ENCODE assay signal across 19 mouse cellular contexts in genomic region chr1:74643524-74643923, GRCm38 (mm10). TPM values are rescaled to one million over a fixed set of nuclear protein-coding genes. Genes with fewer than 3 reads are reported as not detected.
DNase-seq lines count a peak whose midpoint lies in the region; ATAC-seq and TF ChIP-seq lines count a peak whose summit lies in the region.
"Had no signal": no experiment of that assay in that cellular context is flagged by ENCODE, and none has a peak within 500 bp of the region (broad histone marks: within the 10 kb centered on the region; RNA-seq: fewer than 3 reads in every experiment).

No protein-coding gene starts in this region.

- 38% methylated on average over 2 of the region's 2 CpGs for WGBS in heart, embryonic 11.5 days (ENCODE audit: insufficient replicate concordance)
- WGBS in heart, embryonic 14.5 days = 36% methylated on average over 2 of the region's 2 CpGs
- WGBS in lung, embryonic 14.5 days = 33% methylated on average over 2 of the region's 2 CpGs

- H3K4me2 ChIP-seq in heart, embryonic 11.5 days = peak overlapping the region; percentile 37
- H3K4me2 ChIP-seq in heart, embryonic 14.5 days (ENCODE audit: low read length) = peak overlapping the region; percentile 2; the same call in 1 of the 2 replicates
- H3K4me2 ChIP-seq in lung, embryonic 14.5 days = no peak overlapping the region
- H3K4me2 ChIP-seq: forebrain, embryonic 13.5 days; hindbrain, embryonic 12.5 days; hindbrain, embryonic 15.5 days had no signal

- no peak overlapping the region for H3K27ac ChIP-seq in heart, embryonic 11.5 days (ENCODE audit: low read depth, low read length)
- H3K27ac ChIP-seq in heart, embryonic 14.5 days (replicated peaks in 1 of 2; ENCODE audit: control insufficient read depth in 1 of 2, insufficient read depth in 1 of 2, low read depth in 2 of 2, low read length in 2 of 2) = no peak overlapping the region
- no peak overlapping the region for H3K27ac ChIP-seq in lung, embryonic 14.5 days (ENCODE audit: low read depth)
- H3K27ac ChIP-seq: forebrain, embryonic 10.5 days; forebrain, embryonic 13.5 days; gastrocnemius, adult 2 months; hindbrain, embryonic 12.5 days; hindbrain, embryonic 15.5 days had no signal

- no peaks in the 10 kb centered on the region for H3K27me3 ChIP-seq in heart, embryonic 11.5 days (ENCODE audit: control insufficient read depth, insufficient read depth, low read length)
- H3K27me3 ChIP-seq in heart, embryonic 14.5 days (ENCODE audit: control insufficient read depth, insufficient read depth, low read length) = no peaks in the 10 kb centered on the region
- no peaks in the 10 kb centered on the region for H3K27me3 ChIP-seq in lung, embryonic 14.5 days (ENCODE audit: insufficient read depth, low read length)
- H3K27me3 ChIP-seq: forebrain, embryonic 13.5 days; hindbrain, embryonic 12.5 days; hindbrain, embryonic 15.5 days; Patski had no signal

- H3K9me3 ChIP-seq in heart, embryonic 11.5 days (replicated peaks; ENCODE audit: control insufficient read depth, low read length) = no peaks in the 10 kb centered on the region
- no peaks in the 10 kb centered on the region for H3K9me3 ChIP-seq in heart, embryonic 14.5 days (ENCODE audit: control insufficient read depth, low read length)
- no peaks in the 10 kb centered on the region for H3K9me3 ChIP-seq in lung, embryonic 14.5 days (ENCODE audit: low read depth, low read length)
- H3K9me3 ChIP-seq: forebrain, embryonic 10.5 days; forebrain, embryonic 13.5 days; hindbrain, embryonic 12.5 days; hindbrain, embryonic 15.5 days had no signal

- H3K4me3 ChIP-seq in heart, embryonic 11.5 days (ENCODE audit: low read depth, low read length) = no peak overlapping the region
- no peak overlapping the region for H3K4me3 ChIP-seq in heart, embryonic 14.5 days (ENCODE audit: control insufficient read depth in 1 of 2, insufficient read depth in 1 of 2, low read depth in 1 of 2, low read length in 2 of 2)
- no peak overlapping the region for H3K4me3 ChIP-seq in lung, embryonic 14.5 days (ENCODE audit: low read depth, low read length)
- H3K4me3 ChIP-seq: forebrain, embryonic 10.5 days; forebrain, embryonic 13.5 days; gastrocnemius, adult 2 months; hindbrain, embryonic 12.5 days; hindbrain, embryonic 15.5 days had no signal

- TF ChIP-seq CTCF in lung, embryonic 14.5 days (IDR thresholded peaks at IDR 0.05; ENCODE audit: low read depth) = no peak

- no peak overlapping the region for H3K9ac ChIP-seq in heart, embryonic 11.5 days (ENCODE audit: low read depth, low read length)
- H3K9ac ChIP-seq in heart, embryonic 14.5 days (ENCODE audit: low read length) = no peak overlapping the region
- no peak overlapping the region for H3K9ac ChIP-seq in lung, embryonic 14.5 days
- H3K9ac ChIP-seq: forebrain, embryonic 13.5 days; hindbrain, embryonic 12.5 days; hindbrain, embryonic 15.5 days had no signal

- DNase-seq in heart, postnatal 25 days (ENCODE audit: low spot score) = no peak
- DNase-seq in heart, postnatal 10 days = no peak
- DNase-seq in lung, embryonic 14.5 days = peak; percentile 3
- no peak for DNase-seq in lung, postnatal 36 days
- peak; percentile 14 for DNase-seq in Muller cell, postnatal 12 days (ENCODE audit: inconsistent ontology term)
- DNase-seq: cerebellum, adult 18-20 months; cerebellum, adult 9-10 months; cerebellum, postnatal 14 days; gastrocnemius, adult 2 months; gastrocnemius, postnatal 14 days had no signal

- no peaks in the 10 kb centered on the region for H3K4me1 ChIP-seq in heart, embryonic 11.5 days (ENCODE audit: control insufficient read depth, insufficient read depth, low read length)
- H3K4me1 ChIP-seq in heart, embryonic 14.5 days (ENCODE audit: control insufficient read depth in 2 of 2, insufficient read depth in 2 of 2, low read length in 2 of 2) = peaks cover 0 to 9% of the 10 kb centered on the region in 2 experiments; a peak in 1 of 4 replicates
- no peaks in the 10 kb centered on the region for H3K4me1 ChIP-seq in lung, embryonic 14.5 days (ENCODE audit: insufficient read depth)
- H3K4me1 ChIP-seq: forebrain, embryonic 13.5 days; hindbrain, embryonic 12.5 days; hindbrain, embryonic 15.5 days had no signal

- H3K36me3 ChIP-seq in heart, embryonic 11.5 days (ENCODE audit: control insufficient read depth, insufficient read depth, low read length) = no peaks in the 10 kb centered on the region
- H3K36me3 ChIP-seq in heart, embryonic 14.5 days (ENCODE audit: control insufficient read depth, insufficient read depth, low read length) = no peaks in the 10 kb centered on the region
- H3K36me3 ChIP-seq in lung, embryonic 14.5 days (ENCODE audit: insufficient read depth) = no peaks in the 10 kb centered on the region
- H3K36me3 ChIP-seq: forebrain, embryonic 10.5 days; hindbrain, embryonic 12.5 days; hindbrain, embryonic 15.5 days had no signal

- intact Hi-C loops in heart, postnatal 25 days (cut with DNase I) = loop anchor here (10.0 kb wide), 1 partner anchor 121 kb away; no protein-coding TSS in a partner anchor
- intact Hi-C loops in heart, postnatal 10 days (cut with DNase I) = no loop called here

- no peak for ATAC-seq in heart, embryonic 11.5 days (replicated peaks; ENCODE audit: insufficient number of reproducible peaks, low FRiP score, low TSS enrichment)
- ATAC-seq in heart, embryonic 14.5 days (ENCODE audit: insufficient number of reproducible peaks, insufficient read depth, low FRiP score, low read depth) = no peak
- no peak for ATAC-seq in lung, embryonic 14.5 days (ENCODE audit: insufficient read depth)
- ATAC-seq: forebrain, embryonic 13.5 days; forebrain, embryonic 16.5 days; intestine, postnatal 0 days; Patski had no signal

RNA-seq across cellular contexts. Expression of gene Ttll4, which starts 18.0 kb away (rescaled TPM):
- 15.8 and 21.4 TPM in 2 replicates for polyA plus RNA-seq in heart, embryonic 11.5 days (2014; fragmentation: Nextera tagmentation; extraction: Ambion mirVana)
- 10 to 100 TPM; 11.6 to 12.1 TPM for total RNA-seq in heart, postnatal 25 days (2021)
- polyA plus RNA-seq in heart, embryonic 14.5 days (2014; fragmentation: Nextera tagmentation; extraction: Ambion mirVana) = 12.3 and 13.2 TPM in 2 replicates
- total RNA-seq in heart, postnatal 10 days (2021) = 10 to 100 TPM; 17.3 TPM
- polyA plus RNA-seq in lung, embryonic 14.5 days (2014; fragmentation: Nextera tagmentation; extraction: Ambion mirVana) = 32.6 and 37.9 TPM in 2 replicates

RNA-seq across cellular contexts. Expression of gene Stk36, which starts 42.3 kb away (rescaled TPM):
- 4.3 and 4.6 TPM in 2 replicates for polyA plus RNA-seq in heart, embryonic 11.5 days (2014; fragmentation: Nextera tagmentation; extraction: Ambion mirVana)
- total RNA-seq in heart, postnatal 25 days (2021) = 1 to 10 TPM in 1 of 2 experiments, under 1 TPM in 1; 0.73 to 1.1 TPM
- polyA plus RNA-seq in heart, embryonic 14.5 days (2014; fragmentation: Nextera tagmentation; extraction: Ambion mirVana) = 2.5 and 2.8 TPM in 2 replicates
- total RNA-seq in heart, postnatal 10 days (2021) = 1 to 10 TPM; 1.5 to 2.0 TPM
- 5.8 and 7.4 TPM in 2 replicates for polyA plus RNA-seq in lung, embryonic 14.5 days (2014; fragmentation: Nextera tagmentation; extraction: Ambion mirVana)

RNA-seq across cellular contexts. Expression of gene Rnf25, which starts 42.3 kb away (rescaled TPM):
- polyA plus RNA-seq in heart, embryonic 11.5 days (2014; fragmentation: Nextera tagmentation; extraction: Ambion mirVana) = 6.0 and 6.1 TPM in 2 replicates
- 10 to 100 TPM; 16.7 to 20.4 TPM for total RNA-seq in heart, postnatal 25 days (2021)
- polyA plus RNA-seq in heart, embryonic 14.5 days (2014; fragmentation: Nextera tagmentation; extraction: Ambion mirVana) = 5.1 TPM in 2 replicates
- 10 to 100 TPM; 21.6 to 27.7 TPM for total RNA-seq in heart, postnatal 10 days (2021)
- polyA plus RNA-seq in lung, embryonic 14.5 days (2014; fragmentation: Nextera tagmentation; extraction: Ambion mirVana) = 5.3 and 7.5 TPM in 2 replicates

RNA-seq across cellular contexts. Expression of gene Bcs1l, which starts 55.4 kb away (rescaled TPM):
- 22.0 and 26.7 TPM in 2 replicates for polyA plus RNA-seq in heart, embryonic 11.5 days (2014; fragmentation: Nextera tagmentation; extraction: Ambion mirVana)
- total RNA-seq in heart, postnatal 25 days (2021) = 10 to 100 TPM; 34.5 to 36.6 TPM
- 24.1 and 27.1 TPM in 2 replicates for polyA plus RNA-seq in heart, embryonic 14.5 days (2014; fragmentation: Nextera tagmentation; extraction: Ambion mirVana)
- 10 to 100 TPM; 20.3 to 24.9 TPM for total RNA-seq in heart, postnatal 10 days (2021)
- 17.8 and 21.3 TPM in 2 replicates for polyA plus RNA-seq in lung, embryonic 14.5 days (2014; fragmentation: Nextera tagmentation; extraction: Ambion mirVana)

RNA-seq across cellular contexts. Expression of gene Zfp142, which starts 55.5 kb away (rescaled TPM):
- 5.7 and 6.6 TPM in 2 replicates for polyA plus RNA-seq in heart, embryonic 11.5 days (2014; fragmentation: Nextera tagmentation; extraction: Ambion mirVana)
- total RNA-seq in heart, postnatal 25 days (2021) = 10 to 100 TPM; 12.1 to 12.4 TPM
- polyA plus RNA-seq in heart, embryonic 14.5 days (2014; fragmentation: Nextera tagmentation; extraction: Ambion mirVana) = 6.5 and 7.3 TPM in 2 replicates
- 10 to 100 TPM; 12.9 to 13.2 TPM for total RNA-seq in heart, postnatal 10 days (2021)
- polyA plus RNA-seq in lung, embryonic 14.5 days (2014; fragmentation: Nextera tagmentation; extraction: Ambion mirVana) = 9.9 and 11.6 TPM in 2 replicates

Comparison
In these comparisons a context has a peak if more than half of its experiments do, and no peak if none do; other contexts are left out.
1. DNase-seq: peak in lung, embryonic 14.5 days (single experiment) and Muller cell, postnatal 12 days (single experiment); none in heart, postnatal 25 days (single experiment), heart, postnatal 10 days (0 of 2) and lung, postnatal 36 days (single experiment).